Mouse (Mus musculus): ENCODE measurements around the gene Hddc2.

DNA sequence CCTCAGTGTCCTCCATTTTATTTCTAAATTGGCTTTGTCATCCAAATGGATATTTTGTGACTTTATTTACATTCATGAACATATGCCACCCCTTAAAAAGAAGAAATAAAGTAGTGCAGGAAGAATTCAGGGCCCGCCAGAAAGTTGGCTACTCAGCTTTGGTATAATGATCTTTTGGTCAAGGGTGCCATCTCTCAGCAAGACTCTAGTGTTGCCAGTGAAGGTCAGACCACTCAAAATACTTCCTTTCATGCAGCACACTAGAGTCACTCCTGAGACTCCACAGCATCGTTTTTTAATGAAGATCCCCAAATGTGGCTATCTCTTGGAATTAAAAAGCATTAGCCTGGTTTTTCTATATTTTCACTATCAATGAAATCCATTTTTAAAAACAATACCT lies 14.9 kb upstream of the Hddc2 start:
- TF ChIP-seq CTCF (IDR thresholded peaks at IDR 0.05; ENCODE audit: extremely low read depth, insufficient read depth, low read length) (no peak), POLR2A (IDR thresholded peaks at IDR 0.05; ENCODE audit: extremely low read depth, insufficient read depth, low read length) (no peak)
